ENCODE assay signal across 9 mouse cellular contexts in the genomic region with DNA sequence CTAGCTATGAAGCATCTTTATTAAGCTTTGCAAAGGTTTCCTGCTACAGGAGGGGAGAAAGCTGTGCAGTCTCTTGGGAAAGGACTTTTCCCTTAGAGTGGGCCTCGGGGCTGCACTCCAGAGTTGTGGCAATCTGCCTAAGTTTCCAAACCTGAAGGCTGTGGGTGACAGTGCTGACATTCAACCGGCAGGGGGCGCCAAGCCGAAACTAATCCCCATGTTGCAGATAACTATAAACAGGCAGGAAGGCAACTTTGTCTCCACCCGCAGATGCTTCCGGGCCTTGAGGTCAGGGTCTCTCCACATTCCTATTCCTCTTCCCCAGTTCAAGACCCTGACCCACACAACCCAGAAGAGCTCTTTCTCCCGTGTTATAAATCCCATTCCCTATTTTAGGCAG.
DNase-seq lines count a peak whose midpoint lies in the region; ATAC-seq and TF ChIP-seq lines count a peak whose summit lies in the region.
"Had no signal": no experiment of that assay in that cellular context is flagged by ENCODE, and none has a peak within 500 bp of the region (broad histone marks: within the 10 kb centered on the region; RNA-seq: fewer than 3 reads in every experiment).

No protein-coding gene starts in this region.

- H3K4me1 ChIP-seq in heart, postnatal 0 days (ENCODE audit: control insufficient read depth, insufficient read depth) = no peaks in the 10 kb centered on the region
- no peaks in the 10 kb centered on the region for H3K4me1 ChIP-seq in thymus, adult 2 months (replicated peaks; ENCODE audit: control insufficient read depth, insufficient read depth, low read length)
- H3K4me1 ChIP-seq: limb, embryonic 12.5 days had no signal

- H3K36me3 ChIP-seq in heart, postnatal 0 days (replicated peaks; ENCODE audit: control insufficient read depth, insufficient read depth, low read length) = peaks cover 28% of the 10 kb centered on the region; the same call in 1 of the 2 replicates
- H3K36me3 ChIP-seq in thymus, adult 2 months (ENCODE audit: control insufficient read depth, insufficient read depth, low read length) = peaks cover 15% of the 10 kb centered on the region

- TF ChIP-seq EP300 in heart, postnatal 0 days (IDR thresholded peaks at IDR 0.05; ENCODE audit: low read depth) = no peak

- ATAC-seq in heart, postnatal 0 days (ENCODE audit: insufficient read depth, low read depth) = 0 out of 2 replicates have a peak, but pooled peaks have one; percentile 31
- ATAC-seq in megakaryocyte, adult 5-6 weeks (ENCODE audit: poor library complexity, severe bottlenecking) = peak; percentile 51

- no peak overlapping the region for H3K27ac ChIP-seq in heart, postnatal 0 days (ENCODE audit: low read depth)
- H3K27ac ChIP-seq in layer of hippocampus, adult 2 months = no peak overlapping the region
- no peak overlapping the region for H3K27ac ChIP-seq in thymus, adult 2 months (ENCODE audit: control insufficient read depth, insufficient read depth, low read length)
- H3K27ac ChIP-seq: limb, embryonic 12.5 days had no signal

- H3K4me3 ChIP-seq in heart, postnatal 0 days (ENCODE audit: low read depth, low read length) = no peak overlapping the region
- H3K4me3 ChIP-seq in layer of hippocampus, adult 2 months = no peak overlapping the region
- no peak overlapping the region for H3K4me3 ChIP-seq in thymus, adult 2 months (ENCODE audit: control insufficient read depth, insufficient read depth, low read length)
- H3K4me3 ChIP-seq: limb, embryonic 12.5 days had no signal

- DNase-seq in heart, postnatal 0 days (ENCODE audit: low spot score) = no peak
- no peak for DNase-seq in heart, postnatal 25 days (ENCODE audit: low spot score)
- DNase-seq in B cell, adult 2 months = peak; percentile 85
- peak; percentile 28 for DNase-seq in adrenal gland, adult 2 months
- DNase-seq in embryo, embryonic 10 days (ENCODE audit: low spot score) = peak; percentile 66
- DNase-seq in layer of hippocampus, adult 2 months (ENCODE audit: low spot score in 2 of 2) = peak in 1 of 2 experiments; percentile 68
- DNase-seq in thymus, adult 2 months = peak; percentile 63

- no peak overlapping the region for H3K4me2 ChIP-seq in heart, postnatal 0 days (ENCODE audit: low read depth, low read length)
- H3K4me2 ChIP-seq: limb, embryonic 12.5 days had no signal

- peak; percentile 57 for TF ChIP-seq CTCF in heart, postnatal 0 days (IDR thresholded peaks at IDR 0.05; ENCODE audit: low read depth)
- peak; percentile 85 for TF ChIP-seq CTCF in layer of hippocampus, adult 2 months (conservative IDR thresholded peaks at IDR 0.05)
- TF ChIP-seq CTCF in thymus, adult 2 months (IDR thresholded peaks at IDR 0.05; ENCODE audit: borderline replicate concordance, control insufficient read depth, extremely low read depth, insufficient read depth, low read length, poor library complexity) = peak; percentile 77; the same call in 1 of the 2 replicates

- H3K9me3 ChIP-seq in heart, postnatal 0 days (replicated peaks; ENCODE audit: control insufficient read depth, low read length) = no peaks in the 10 kb centered on the region
- H3K9me3 ChIP-seq: limb, embryonic 12.5 days had no signal

- H3K27me3 ChIP-seq in heart, postnatal 0 days (ENCODE audit: control insufficient read depth, insufficient read depth, low read length) = no peaks in the 10 kb centered on the region
- H3K27me3 ChIP-seq in thymus, adult 2 months (ENCODE audit: control insufficient read depth, insufficient read depth, low read length) = no peaks in the 10 kb centered on the region
- H3K27me3 ChIP-seq: limb, embryonic 12.5 days had no signal

- WGBS in heart, postnatal 0 days = 35% methylated on average over 7 of the region's 7 CpGs
- WGBS in thymus, adult 2 months = 48% methylated on average over 7 of the region's 7 CpGs

- no peak for TF ChIP-seq POLR2A in thymus, adult 2 months (IDR thresholded peaks at IDR 0.05; ENCODE audit: control insufficient read depth, extremely low read depth, insufficient read depth, low read length, poor library complexity)

- intact Hi-C loops in heart, postnatal 25 days (cut with DNase I) = loop anchor here (2.0 kb wide), 1 partner anchor 468 kb away; no protein-coding TSS in a partner anchor

- H3K9ac ChIP-seq in heart, postnatal 0 days (replicated peaks; ENCODE audit: low read depth, low read length) = no peak overlapping the region
- H3K9ac ChIP-seq: limb, embryonic 12.5 days had no signal

Comparison
In these comparisons a context has a peak if more than half of its experiments do, and no peak if none do; other contexts are left out.
1. DNase-seq: peak in B cell, adult 2 months (2 of 2), adrenal gland, adult 2 months (single experiment), embryo, embryonic 10 days (single experiment) and thymus, adult 2 months (single experiment); none in heart, postnatal 0 days (single experiment) and heart, postnatal 25 days (single experiment).
2. Peak in every context shown above with its lines, with median percentiles within 50 percentile points of each other: CTCF ChIP-seq.